Mouse (Mus musculus) midbrain, embryonic 11.5 days (tissue): Measurements from ENCODE around the gene Arhgef16. TPM values are rescaled to one million over a fixed set of nuclear protein-coding genes. Genes with fewer than 3 reads are reported as not detected.
A peak's percentile ranks its signal among the peaks of the same experiment; 100 is the strongest.

ENCODE experiments used
- ATAC-seq: fragments of 200-750 bp; cut with Nextera tagmentation; 2 replicates; pipeline ENCODE4 v1.8.0; 2017; ENCODE audit warnings: moderate TSS enrichment, moderate library complexity; ENCODE audit not compliant: low FRiP score
- DNase-seq: peaks from one replicate; pipeline ENCODE4 v3.0.0; 2015; ENCODE audit warnings: low spot score; ENCODE audit errors: missing footprints
- H3K27ac ChIP-seq: fragments of 300-500 bp; sonication (generic); 2 replicates; pipeline ENCODE4 v1.5.1; 2014; ENCODE audit warnings: low read depth, low read length
- H3K27me3 ChIP-seq: fragments of 300-500 bp; sonication (generic); 2 replicates; pipeline ENCODE4 v1.6.1; 2014; ENCODE audit warnings: mild to moderate bottlenecking, low read length, moderate library complexity, mixed read lengths; ENCODE audit not compliant: control insufficient read depth, insufficient read depth
- H3K36me3 ChIP-seq: fragments of 300-500 bp; sonication (generic); 2 replicates; pipeline ENCODE4 v1.6.1; 2014; ENCODE audit warnings: mild to moderate bottlenecking, low read length, moderate library complexity, mixed read lengths; ENCODE audit not compliant: control insufficient read depth, insufficient read depth
- H3K4me1 ChIP-seq: fragments of 300-500 bp; sonication (generic); 2 replicates; pipeline ENCODE4 v1.6.1; 2014; ENCODE audit warnings: low read length; ENCODE audit not compliant: control insufficient read depth, insufficient read depth
- H3K4me2 ChIP-seq: fragments of 300-500 bp; sonication (generic); 2 replicates; pipeline ENCODE4 v1.6.1; 2014; ENCODE audit warnings: mild to moderate bottlenecking, moderate library complexity
- H3K4me3 ChIP-seq: fragments of 300-500 bp; sonication (generic); 2 replicates; pipeline ENCODE4 v1.5.1; 2014; ENCODE audit warnings: low read depth, low read length
- H3K9ac ChIP-seq: fragments of 300-500 bp; sonication (generic); 2 replicates; pipeline ENCODE4 v1.6.1; 2014; ENCODE audit warnings: low read length
- H3K9me3 ChIP-seq: fragments of 300-500 bp; sonication (generic); 2 replicates; pipeline ENCODE4 v1.6.1; 2016; ENCODE audit warnings: low read length; ENCODE audit not compliant: control insufficient read depth
- WGBS: fragments of 180-500 bp; shearing (Covaris S2); extraction: QIAGEN DNeasy Blood & Tissue Kit; methylation state at CpG from one replicate; pipeline ENCODE4 v1.1.7; 2014; 5-methylcytosine and 5-hydroxymethylcytosine counted together
- polyA plus RNA-seq: library from polyadenylated mRNA; unstranded; fragments of >200 nt; fragmentation: Nextera tagmentation; extraction: Ambion mirVana; gene quantifications from 2 replicates; pipeline ENCODE4 v1.2.1, GENCODE M21; 2014

Arhgef16 gene
- polyA plus RNA-seq, 1 experiment from 2014 or later = 0.45 TPM

DNA sequence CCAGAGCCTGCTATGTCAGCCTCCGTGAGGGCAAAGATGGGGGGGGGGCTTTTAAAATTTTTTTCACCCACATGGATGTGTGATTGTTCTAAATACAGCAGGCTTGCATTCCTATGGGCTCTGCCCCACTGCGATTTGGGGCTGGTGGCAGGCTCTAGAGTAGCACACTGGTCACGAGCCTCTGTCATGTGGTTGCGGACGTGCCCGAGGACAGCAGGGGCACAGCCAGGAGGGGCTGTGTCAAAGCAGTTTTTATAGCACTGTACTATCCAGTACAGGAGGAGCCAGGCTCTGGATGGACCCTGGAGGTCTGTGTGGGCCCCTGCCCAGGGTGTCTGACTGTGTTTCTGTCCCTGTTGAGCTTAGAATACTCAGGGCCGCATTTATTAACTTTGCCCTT lies 28.5 kb upstream of the Arhgef16 start:
- no peaks in the 10 kb centered on the region; the same call in 1 of the 2 replicates for H3K27me3 ChIP-seq
- H3K4me2 ChIP-seq = no peak overlapping the region
- ATAC-seq = no peak
- no peak overlapping the region for H3K4me3 ChIP-seq
- no peak overlapping the region for H3K27ac ChIP-seq
- H3K36me3 ChIP-seq = no peaks in the 10 kb centered on the region
- no peak for DNase-seq
- no peak overlapping the region for H3K9ac ChIP-seq
- H3K4me1 ChIP-seq = peaks cover 4% of the 10 kb centered on the region; the same call in 1 of the 2 replicates
- 93% methylated on average over 7 of the region's 7 CpGs for WGBS
- H3K9me3 ChIP-seq = no peaks in the 10 kb centered on the region

DNA sequence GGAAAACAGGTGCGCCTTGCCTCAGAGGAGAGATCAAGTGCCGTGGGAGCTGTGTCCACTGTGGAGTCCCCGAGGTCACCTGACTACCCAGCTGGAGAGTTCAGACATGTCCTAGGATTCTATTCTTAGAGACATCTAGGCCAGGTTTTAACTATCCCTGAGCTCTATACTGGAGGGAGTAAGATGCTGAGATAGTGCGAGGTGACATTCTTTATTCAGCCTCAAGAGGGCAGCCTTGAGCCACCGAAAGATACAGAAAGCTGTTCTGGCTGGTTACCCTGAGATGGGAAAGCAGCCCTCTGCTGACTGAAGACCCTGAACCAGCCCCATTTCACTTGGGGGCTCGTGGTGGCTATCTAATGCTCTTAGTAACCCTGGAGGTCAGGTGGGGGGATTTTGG lies 27.4 kb upstream of the Arhgef16 start:
- no peak overlapping the region for H3K27ac ChIP-seq
- H3K4me1 ChIP-seq = no peaks in the 10 kb centered on the region
- DNase-seq = peak; percentile 98
- peak; percentile 64 for ATAC-seq
- no peak overlapping the region for H3K4me3 ChIP-seq
- no peaks in the 10 kb centered on the region for H3K9me3 ChIP-seq
- no peaks in the 10 kb centered on the region; the same call in 1 of the 2 replicates for H3K27me3 ChIP-seq
- no peak overlapping the region for H3K4me2 ChIP-seq
- 6% methylated on average over 6 of the region's 6 CpGs for WGBS
- no peaks in the 10 kb centered on the region for H3K36me3 ChIP-seq
- H3K9ac ChIP-seq = no peak overlapping the region

- Histone ChIP-seq H3K9ac (no peak overlapping the region), H3K27me3 (no peaks in the 10 kb centered on the region; the same call in 1 of the 2 replicates), H3K36me3 (no peaks in the 10 kb centered on the region), H3K9me3 (no peaks in the 10 kb centered on the region), H3K27ac (no peak overlapping the region), H3K4me1 (no peaks in the 10 kb centered on the region), H3K4me2 (no peak overlapping the region), H3K4me3 (no peak overlapping the region)
- WGBS = 3% methylated on average over 20 of the region's 20 CpGs
- DNase-seq = no peak
- peak; percentile 46 for ATAC-seq
Measured at GRCm38 (mm10) chr4:154328431-154328830, 27.0 kb upstream of the Arhgef16 start.

GRCm38 (mm10) chr4:154325410-154325809 lies 23.9 kb upstream of the Arhgef16 start:
- H3K9ac ChIP-seq = no peak overlapping the region
- H3K36me3 ChIP-seq = no peaks in the 10 kb centered on the region
- no peaks in the 10 kb centered on the region; the same call in 1 of the 2 replicates for H3K27me3 ChIP-seq
- H3K9me3 ChIP-seq = no peaks in the 10 kb centered on the region
- DNase-seq (peak; percentile 66), ATAC-seq (no peak)
- 66% methylated on average over 4 of the region's 4 CpGs for WGBS
- no peak overlapping the region for H3K4me2 ChIP-seq
- H3K27ac ChIP-seq = no peak overlapping the region
- H3K4me1 ChIP-seq = no peaks in the 10 kb centered on the region
- no peak overlapping the region for H3K4me3 ChIP-seq

- Histone ChIP-seq H3K27me3 (no peaks in the 10 kb centered on the region), H3K36me3 (no peaks in the 10 kb centered on the region), H3K4me3 (no peak overlapping the region), H3K9me3 (no peaks in the 10 kb centered on the region), H3K27ac (no peak overlapping the region), H3K9ac (no peak overlapping the region), H3K4me2 (no peak overlapping the region), H3K4me1 (no peaks in the 10 kb centered on the region)
- DNase-seq (peak; percentile 2), ATAC-seq (no peak)
- 85% methylated on average over 11 of the region's 11 CpGs for WGBS
Measured at GRCm38 (mm10) chr4:154313622-154313967, 12.1 kb upstream of the Arhgef16 start.

GRCm38 (mm10) chr4:154312935-154313621 lies 11.6 kb upstream of the Arhgef16 start:
- DNase-seq = peak; percentile 57
- Histone ChIP-seq H3K36me3 (no peaks in the 10 kb centered on the region), H3K27me3 (no peaks in the 10 kb centered on the region), H3K9ac (no peak overlapping the region), H3K4me3 (no peak overlapping the region), H3K9me3 (no peaks in the 10 kb centered on the region), H3K27ac (no peak overlapping the region), H3K4me2 (no peak overlapping the region), H3K4me1 (no peaks in the 10 kb centered on the region)
- WGBS = 64% methylated on average over 4 of the region's 4 CpGs
- no peak for ATAC-seq

DNA sequence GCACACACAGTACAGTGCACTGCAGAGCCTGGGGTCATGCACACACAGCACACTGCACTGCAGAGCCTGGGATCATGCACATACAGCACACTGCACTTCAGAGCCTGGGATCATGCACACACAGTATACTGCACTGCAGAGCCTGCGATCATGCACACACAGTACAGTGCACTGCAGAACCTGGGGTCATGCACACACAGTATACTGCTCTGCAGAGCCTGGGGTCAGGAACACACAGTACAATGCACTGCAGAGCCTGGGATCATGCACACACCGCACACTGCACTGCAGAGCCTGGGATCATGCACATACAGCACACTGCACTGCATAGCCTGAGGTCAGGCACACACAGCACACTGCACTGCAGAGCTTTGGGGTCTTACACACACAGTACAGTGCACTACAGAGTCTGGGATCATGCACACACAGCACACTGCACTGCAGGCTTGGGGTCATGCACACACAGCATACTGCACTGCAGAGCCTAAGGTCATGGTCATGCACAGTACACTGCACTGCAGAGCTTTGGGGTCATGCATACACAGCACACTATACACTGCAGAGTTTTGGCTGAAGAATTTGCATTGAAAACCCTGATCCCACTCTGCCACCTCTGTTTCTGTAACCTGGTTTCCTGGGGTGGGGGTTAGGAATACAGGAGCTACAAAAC lies 10.8 kb upstream of the Arhgef16 start:
- no peak overlapping the region for H3K4me3 ChIP-seq
- ATAC-seq = no peak
- no peak overlapping the region for H3K27ac ChIP-seq
- DNase-seq = peak; percentile 79
- 78% methylated on average over 2 of the region's 2 CpGs for WGBS
- no peak overlapping the region for H3K4me2 ChIP-seq
- no peaks in the 10 kb centered on the region for H3K27me3 ChIP-seq
- no peaks in the 10 kb centered on the region for H3K9me3 ChIP-seq
- no peak overlapping the region for H3K9ac ChIP-seq
- H3K36me3 ChIP-seq = no peaks in the 10 kb centered on the region
- H3K4me1 ChIP-seq = no peaks in the 10 kb centered on the region

- Histone ChIP-seq H3K27me3 (no peaks in the 10 kb centered on the region), H3K9me3 (no peaks in the 10 kb centered on the region), H3K36me3 (no peaks in the 10 kb centered on the region), H3K4me1 (no peaks in the 10 kb centered on the region), H3K27ac (no peak overlapping the region), H3K4me3 (no peak overlapping the region), H3K9ac (no peak overlapping the region), H3K4me2 (no peak overlapping the region)
- whole genome bisulfite sequencing = 79% methylated on average over 9 of the region's 9 CpGs
- no peak for ATAC-seq
- no peak for DNase-seq
Measured at GRCm38 (mm10) chr4:154310576-154311262, 9.2 kb upstream of the Arhgef16 start.

GRCm38 (mm10) chr4:154309131-154309530 lies 7.7 kb upstream of the Arhgef16 start:
- Histone ChIP-seq H3K9ac (no peak overlapping the region), H3K27me3 (no peaks in the 10 kb centered on the region), H3K9me3 (no peaks in the 10 kb centered on the region), H3K27ac (no peak overlapping the region), H3K4me1 (no peaks in the 10 kb centered on the region), H3K4me3 (no peak overlapping the region), H3K4me2 (no peak overlapping the region), H3K36me3 (no peaks in the 10 kb centered on the region)
- DNase-seq (no peak), ATAC-seq (no peak)
- 86% methylated on average over 2 of the region's 2 CpGs for WGBS
